Mouse (Mus musculus) heart, embryonic 12.5 days (tissue): ENCODE data around the gene Hist1h4k. TPM values are rescaled to one million over a fixed set of nuclear protein-coding genes. Genes with fewer than 3 reads are reported as not detected.
"Not testable (repeated sequence)": the region's sequence is repeated elsewhere in the genome, so short reads cannot be mapped to it uniquely, and the experiment has no call there.

ENCODE experiments used
- ATAC-seq: fragments of 200-750 bp; cut with Nextera tagmentation; 2 replicates; pipeline ENCODE4 v1.8.0; 2017; ENCODE audit warnings: moderate TSS enrichment, moderate library complexity; ENCODE audit not compliant: insufficient number of reproducible peaks, low FRiP score
- H3K27ac ChIP-seq: fragments of 300-500 bp; sonication (generic); 2 replicates; pipeline ENCODE4 v1.5.1; 2016; ENCODE audit warnings: mild to moderate bottlenecking, moderate library complexity; ENCODE audit not compliant: poor library complexity, severe bottlenecking
- H3K27me3 ChIP-seq: fragments of 300-500 bp; sonication (generic); replicated peaks from 2 replicates; pipeline ENCODE4 v1.6.1; 2016; ENCODE audit warnings: mild to moderate bottlenecking, moderate library complexity
- H3K36me3 ChIP-seq: fragments of 300-500 bp; sonication (generic); 2 replicates; pipeline ENCODE4 v1.6.1; 2016; ENCODE audit warnings: mild to moderate bottlenecking, moderate library complexity
- H3K4me1 ChIP-seq: fragments of 300-500 bp; sonication (generic); replicated peaks from 2 replicates; pipeline ENCODE4 v1.6.1; 2016; ENCODE audit warnings: mild to moderate bottlenecking
- H3K4me2 ChIP-seq: fragments of 300-500 bp; sonication (generic); 2 replicates; pipeline ENCODE4 v1.6.1; 2016; ENCODE audit warnings: mild to moderate bottlenecking, moderate library complexity
- H3K4me3 ChIP-seq: fragments of 300-500 bp; sonication (generic); 2 replicates; pipeline ENCODE4 v1.5.1; 2016; ENCODE audit warnings: mild to moderate bottlenecking
- H3K9ac ChIP-seq: fragments of 300-500 bp; sonication (generic); 2 replicates; pipeline ENCODE4 v1.6.1; 2016; ENCODE audit warnings: mild to moderate bottlenecking, moderate library complexity
- H3K9me3 ChIP-seq: fragments of 300-500 bp; sonication (generic); replicated peaks from 2 replicates; pipeline ENCODE4 v1.6.1; 2016; ENCODE audit warnings: mild to moderate bottlenecking, moderate library complexity
- WGBS: fragments of 180-500 bp; shearing (Covaris S2); methylation state at CpG from one replicate; pipeline ENCODE4 v1.1.7; 2016; 5-methylcytosine and 5-hydroxymethylcytosine counted together
- polyA plus RNA-seq: library from polyadenylated mRNA; unstranded; fragments of >200 nt; fragmentation: Nextera tagmentation; extraction: Ambion mirVana; gene quantifications from 2 replicates; pipeline ENCODE4 v1.2.1, GENCODE M21; 2016

Hist1h4k gene
- 0.80 TPM in 1 of 2 replicates, not detected in the other for polyA plus RNA-seq

DNA sequence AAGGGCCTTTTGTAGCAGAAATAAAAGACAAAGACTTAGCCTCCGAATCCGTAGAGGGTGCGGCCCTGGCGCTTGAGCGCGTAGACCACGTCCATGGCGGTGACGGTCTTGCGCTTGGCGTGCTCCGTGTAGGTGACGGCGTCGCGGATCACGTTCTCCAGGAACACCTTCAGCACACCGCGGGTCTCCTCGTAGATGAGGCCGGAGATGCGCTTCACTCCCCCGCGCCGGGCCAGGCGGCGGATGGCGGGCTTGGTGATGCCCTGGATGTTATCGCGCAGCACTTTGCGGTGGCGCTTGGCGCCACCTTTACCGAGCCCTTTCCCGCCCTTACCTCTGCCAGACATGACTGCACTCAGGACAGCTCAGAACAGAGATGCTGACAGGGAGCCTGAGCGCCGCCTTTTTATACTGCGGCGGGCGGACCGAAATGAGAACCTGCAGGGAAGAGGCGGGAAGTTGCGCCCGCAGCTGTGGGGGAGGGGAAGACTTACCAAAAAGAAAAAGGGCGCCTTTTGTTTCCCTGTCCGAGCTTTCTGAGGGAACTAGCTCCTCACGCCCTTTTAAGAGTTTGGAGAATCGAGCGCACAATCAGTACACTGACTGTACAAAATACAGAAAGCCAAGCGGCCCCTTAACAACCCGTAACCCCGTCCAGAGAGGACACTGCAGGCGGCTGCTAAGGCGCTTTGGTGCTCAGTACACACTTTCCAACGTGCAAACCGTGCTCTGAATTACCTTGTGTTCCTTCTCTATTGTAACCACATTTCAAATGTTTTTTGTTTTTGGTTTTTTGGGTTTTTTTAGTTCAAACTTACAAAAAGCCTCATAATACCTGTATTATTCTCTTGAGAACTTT lies at the start of gene Hist1h4k:
TSS of gene Hist1h4k (minus strand) at position 347 of the 859 bp plus-strand sequence.
- peak; percentile 78 for ATAC-seq
- Histone ChIP-seq H3K27ac (peak within 1 kb of the TSS; percentile 90), H3K4me3 (peak within 1 kb of the TSS; percentile 50), H3K4me1 (peaks cover 18% of the 10 kb centered on the region), H3K4me2 (peak within 1 kb of the TSS; percentile 87), H3K9ac (peak within 1 kb of the TSS; percentile 78)
- H3K9me3 ChIP-seq, H3K36me3 ChIP-seq, H3K27me3 ChIP-seq: not testable (repeated sequence)
- WGBS, result under 1% methylated on average over 48 of the region's 56 CpGs

GRCm38 (mm10) chr13:21797163-21797562 lies 46.9 kb upstream of the Hist1h4k start:
- H3K36me3 ChIP-seq, H3K27me3 ChIP-seq, ATAC-seq, H3K27ac ChIP-seq, H3K9me3 ChIP-seq, H3K4me2 ChIP-seq, H3K4me1 ChIP-seq, H3K4me3 ChIP-seq, H3K9ac ChIP-seq: not testable (repeated sequence)

DNA sequence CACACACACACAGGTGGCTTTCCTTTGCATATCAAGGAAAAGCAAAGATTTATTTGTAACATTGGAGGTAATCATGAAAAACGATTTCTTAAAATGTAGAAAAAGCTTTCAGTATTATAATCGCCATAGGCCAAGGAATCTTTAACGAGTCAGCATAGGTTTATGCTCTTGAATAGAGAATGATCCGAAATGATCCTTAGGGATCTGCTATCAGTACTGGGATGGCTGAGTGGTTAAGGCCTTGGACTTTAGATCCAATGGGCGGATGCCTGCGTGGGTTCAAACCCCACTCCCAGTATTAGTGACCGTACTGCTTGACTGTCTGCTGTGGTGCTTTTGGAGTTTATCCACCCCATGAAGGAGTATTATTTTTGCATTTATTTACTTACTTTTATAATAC lies 45.3 kb upstream of the Hist1h4k start:
- no peak overlapping the region for H3K4me3 ChIP-seq
- no peak for ATAC-seq
- no peaks in the 10 kb centered on the region for H3K27me3 ChIP-seq
- 84% methylated on average over 7 of the region's 7 CpGs for WGBS
- H3K4me2 ChIP-seq, result no peak overlapping the region
- H3K36me3 ChIP-seq, result no peaks in the 10 kb centered on the region
- no peaks in the 10 kb centered on the region for H3K9me3 ChIP-seq
- peaks cover 4% of the 10 kb centered on the region for H3K4me1 ChIP-seq
- H3K27ac ChIP-seq, result no peak overlapping the region
- H3K9ac ChIP-seq, result no peak overlapping the region

DNA sequence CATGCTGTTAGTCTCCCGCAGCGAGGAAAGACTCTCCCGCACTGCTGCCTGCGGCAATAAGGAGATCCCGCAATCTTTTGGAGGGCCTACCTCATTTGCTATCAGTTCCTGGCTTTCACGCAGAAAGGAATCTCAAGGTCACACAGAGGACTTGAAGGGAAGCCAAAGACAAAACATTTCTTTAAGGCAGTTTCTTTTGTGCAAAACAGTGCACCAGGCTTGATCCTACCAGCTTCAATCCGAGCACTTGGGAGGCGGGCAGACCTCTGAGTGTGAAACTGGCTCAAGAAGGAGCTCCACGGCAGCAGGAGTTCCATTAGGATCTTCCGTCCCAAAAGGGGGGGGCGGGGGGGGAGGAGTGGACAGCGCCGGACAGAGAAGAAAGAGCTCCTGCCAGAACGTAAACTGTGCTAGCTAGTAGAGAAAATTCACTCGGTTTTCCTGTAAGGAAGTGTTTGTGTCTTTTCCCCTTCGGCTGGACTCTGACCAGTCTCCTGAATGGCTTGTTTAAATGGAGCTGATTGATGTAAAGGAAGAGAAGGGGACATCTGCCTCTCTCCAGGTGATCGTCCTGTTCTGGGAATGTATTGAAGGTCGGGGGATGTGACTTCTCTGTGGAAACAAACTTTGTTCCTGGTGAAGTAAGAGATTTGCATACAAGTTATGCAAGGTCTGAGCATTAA lies 40.4 kb upstream of the Hist1h4k start:
- H3K9me3 ChIP-seq, result no peaks in the 10 kb centered on the region
- H3K4me3 ChIP-seq, result peak overlapping the region; percentile 42
- peaks cover 17% of the 10 kb centered on the region for H3K4me1 ChIP-seq
- H3K4me2 ChIP-seq, result peak overlapping the region; percentile 77
- no peaks in the 10 kb centered on the region for H3K36me3 ChIP-seq
- H3K27ac ChIP-seq, result peak overlapping the region; percentile 34
- no peak for ATAC-seq
- no peaks in the 10 kb centered on the region for H3K27me3 ChIP-seq
- H3K9ac ChIP-seq, result peak overlapping the region; percentile 26
- 5% methylated on average over 18 of the region's 18 CpGs for WGBS

DNA sequence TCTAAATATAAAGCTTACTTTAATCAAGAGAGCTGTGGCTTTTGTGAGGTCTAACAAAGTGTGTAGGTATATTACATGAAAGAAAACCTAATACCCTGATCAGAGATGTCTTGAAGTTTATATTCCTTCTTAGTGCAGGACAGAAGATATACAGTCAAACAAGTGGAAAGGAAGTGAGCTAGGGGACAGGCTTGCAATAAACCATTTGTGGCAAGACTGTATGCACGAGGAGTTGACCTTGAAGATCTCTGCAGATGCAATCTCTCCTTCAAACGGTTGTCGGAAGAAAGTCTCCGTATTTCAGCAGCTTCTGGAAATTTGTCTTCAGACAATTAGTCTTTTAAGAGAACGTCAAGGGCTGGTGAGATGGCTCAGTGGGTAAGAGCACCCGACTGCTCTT lies 39.6 kb upstream of the Hist1h4k start:
- H3K27me3 ChIP-seq, result no peaks in the 10 kb centered on the region
- no peaks in the 10 kb centered on the region for H3K36me3 ChIP-seq
- H3K4me3 ChIP-seq, result no peak overlapping the region
- H3K4me2 ChIP-seq, result no peak overlapping the region
- no peak for ATAC-seq
- H3K27ac ChIP-seq, result no peak overlapping the region
- no peaks in the 10 kb centered on the region for H3K9me3 ChIP-seq
- peaks cover 17% of the 10 kb centered on the region for H3K4me1 ChIP-seq
- 55% methylated on average over 6 of the region's 6 CpGs for WGBS
- no peak overlapping the region for H3K9ac ChIP-seq

- Histone ChIP-seq H3K36me3 (no peaks in the 10 kb centered on the region), H3K9me3 (no peaks in the 10 kb centered on the region), H3K4me3 (0 out of 2 replicates have a peak overlapping the region, but pooled peaks have one; percentile 24), H3K9ac (peak overlapping the region; percentile 45; the same call in 1 of the 2 replicates), H3K4me1 (peaks cover 26% of the 10 kb centered on the region), H3K27ac (peak overlapping the region; percentile 57), H3K27me3 (no peaks in the 10 kb centered on the region), H3K4me2 (peak overlapping the region; percentile 65)
- 20% methylated on average over 17 of the region's 21 CpGs for WGBS
- 0 out of 2 replicates have a peak, but pooled peaks have one; percentile 9 for ATAC-seq
Measured at GRCm38 (mm10) chr13:21787760-21788593, 37.7 kb upstream of the Hist1h4k start.

DNA sequence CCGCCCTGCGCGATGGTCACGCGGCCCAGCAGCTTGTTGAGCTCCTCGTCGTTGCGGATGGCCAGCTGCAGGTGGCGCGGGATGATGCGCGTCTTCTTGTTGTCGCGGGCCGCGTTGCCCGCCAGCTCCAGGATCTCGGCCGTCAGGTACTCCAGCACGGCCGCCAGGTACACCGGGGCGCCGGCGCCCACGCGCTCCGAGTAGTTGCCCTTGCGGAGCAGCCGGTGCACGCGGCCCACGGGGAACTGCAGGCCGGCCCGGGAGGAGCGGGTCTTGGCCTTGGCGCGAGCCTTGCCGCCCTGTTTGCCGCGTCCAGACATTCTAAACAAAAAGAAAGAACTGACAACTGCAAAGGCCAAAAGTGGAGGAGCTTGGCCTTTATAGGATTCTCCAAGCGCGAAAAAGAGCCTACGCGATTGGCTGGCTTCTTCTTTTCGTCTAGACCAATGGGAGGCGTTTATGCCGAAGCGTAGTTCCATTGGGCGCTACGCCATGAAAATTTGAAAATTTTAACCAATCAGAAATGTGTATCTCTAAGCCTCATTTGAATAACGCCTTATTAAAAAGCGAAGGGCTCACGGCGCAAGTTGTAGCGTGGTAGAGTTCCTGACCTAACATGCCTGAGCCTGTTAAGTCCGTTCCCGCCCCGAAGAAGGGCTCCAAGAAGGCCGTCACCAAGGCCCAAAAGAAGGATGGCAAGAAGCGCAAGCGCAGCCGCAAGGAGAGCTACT lies 36.8 kb upstream of the Hist1h4k start, which contains the start of the genes Hist1h2an and Hist1h2bp:
TSS of gene Hist1h2an (minus strand) at position 320 of the 731 bp plus-strand sequence.
TSS of gene Hist1h2bp (plus strand) at position 563 of the 731 bp plus-strand sequence.
- peak within 1 kb of the TSS; percentile 83 for H3K27ac ChIP-seq
- H3K9ac ChIP-seq, result peak within 1 kb of the TSS; percentile 67; the same call in 1 of the 2 replicates
- peak within 1 kb of the TSS; percentile 65 for H3K4me2 ChIP-seq
- H3K4me1 ChIP-seq, result peaks cover 32% of the 10 kb centered on the region
- under 1% methylated on average over 43 of the region's 63 CpGs for WGBS
- H3K4me3 ChIP-seq, result peak within 1 kb of the TSS; percentile 42
- H3K9me3 ChIP-seq, H3K36me3 ChIP-seq, H3K27me3 ChIP-seq: not testable (repeated sequence)
- ATAC-seq, result peak; percentile 94

GRCm38 (mm10) chr13:21786189-21786898 lies 36.0 kb upstream of the Hist1h4k start:
- no peaks in the 10 kb centered on the region for H3K27me3 ChIP-seq
- WGBS, result 10% methylated on average over 8 of the region's 8 CpGs
- H3K4me3 ChIP-seq, result peak overlapping the region; percentile 42
- H3K4me1 ChIP-seq, result peaks cover 32% of the 10 kb centered on the region
- peak overlapping the region; percentile 83 for H3K27ac ChIP-seq
- no peak for ATAC-seq
- H3K9me3 ChIP-seq, result no peaks in the 10 kb centered on the region
- peak overlapping the region; percentile 67; the same call in 1 of the 2 replicates for H3K9ac ChIP-seq
- peak overlapping the region; percentile 65 for H3K4me2 ChIP-seq
- no peaks in the 10 kb centered on the region for H3K36me3 ChIP-seq

- Histone ChIP-seq H3K27ac (peak overlapping the region; percentile 85), H3K9ac (peak overlapping the region; percentile 64), H3K27me3 (no peaks in the 10 kb centered on the region), H3K4me3 (0 out of 2 replicates have a peak overlapping the region, but pooled peaks have one; percentile 37), H3K4me1 (peaks cover 33% of the 10 kb centered on the region), H3K36me3 (no peaks in the 10 kb centered on the region), H3K4me2 (peak overlapping the region; percentile 66), H3K9me3 (no peaks in the 10 kb centered on the region)
- no peak for ATAC-seq
- WGBS, result 41% methylated on average over 6 of the region's 6 CpGs
Measured at GRCm38 (mm10) chr13:21784311-21784710, 34.0 kb upstream of the Hist1h4k start.
